Comparison of ENCODE assay signal across 17 mouse cellular contexts in the genomic region with DNA sequence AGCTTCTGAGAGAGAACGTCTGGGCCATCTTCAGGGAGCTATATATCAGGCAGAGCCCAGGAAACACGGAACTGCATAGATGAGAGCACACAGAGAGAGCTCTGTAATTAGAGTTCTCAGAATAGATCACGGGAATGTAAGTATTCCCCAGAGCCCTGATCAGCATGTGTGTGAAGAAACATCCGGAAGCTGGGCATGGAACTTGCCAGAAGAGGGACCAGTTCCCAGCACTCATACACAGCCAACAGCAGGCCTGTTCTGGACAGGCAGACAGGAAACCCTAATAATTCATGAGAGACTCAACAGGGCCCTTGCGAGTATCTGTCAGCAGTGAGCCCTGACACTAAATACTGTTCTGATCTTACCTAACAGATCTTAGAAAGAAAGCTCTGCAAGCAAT.
DNase-seq lines count a peak whose midpoint lies in the region; ATAC-seq and TF ChIP-seq lines count a peak whose summit lies in the region.
"Had no signal": no experiment of that assay in that cellular context is flagged by ENCODE, and none has a peak within 500 bp of the region (broad histone marks: within the 10 kb centered on the region; RNA-seq: fewer than 3 reads in every experiment).

No protein-coding gene starts in this region.

- no peak for ATAC-seq in forebrain, postnatal 0 days
- no peak for ATAC-seq in hindbrain, postnatal 0 days
- ATAC-seq in hindbrain, embryonic 13.5 days (ENCODE audit: low FRiP score) = no peak
- peak; percentile 24; the same call in 1 of the 2 replicates for ATAC-seq in neural tube, embryonic 14.5 days (ENCODE audit: low read depth)
- ATAC-seq: activated CD4-positive, CD25-positive, alpha-beta regulatory T cell, adult 4 months; liver, embryonic 12.5 days had no signal

- H3K9ac ChIP-seq in forebrain, postnatal 0 days = no peak overlapping the region
- no peak overlapping the region for H3K9ac ChIP-seq in hindbrain, postnatal 0 days (replicated peaks; ENCODE audit: low read length)
- H3K9ac ChIP-seq in hindbrain, embryonic 13.5 days = no peak overlapping the region
- H3K9ac ChIP-seq in neural tube, embryonic 14.5 days (replicated peaks; ENCODE audit: low read depth, low read length) = no peak overlapping the region
- H3K9ac ChIP-seq: embryonic facial prominence, embryonic 13.5 days; forebrain, embryonic 12.5 days; liver, embryonic 12.5 days; lung, embryonic 15.5 days; neural tube, embryonic 13.5 days had no signal

- WGBS in forebrain, postnatal 0 days = 67% methylated on average over 5 of the region's 5 CpGs
- 88% methylated on average over 5 of the region's 5 CpGs for WGBS in forebrain, embryonic 10.5 days
- 51% methylated on average over 5 of the region's 5 CpGs for WGBS in hindbrain, postnatal 0 days
- 64% methylated on average over 5 of the region's 5 CpGs for WGBS in hindbrain, embryonic 13.5 days
- 34% methylated on average over 5 of the region's 5 CpGs for WGBS in neural tube, embryonic 14.5 days

- no peak overlapping the region for H3K4me3 ChIP-seq in forebrain, postnatal 0 days (ENCODE audit: low read depth, low read length)
- H3K4me3 ChIP-seq in forebrain, embryonic 10.5 days = no peak overlapping the region
- H3K4me3 ChIP-seq in hindbrain, postnatal 0 days (ENCODE audit: low read length) = no peak overlapping the region
- no peak overlapping the region for H3K4me3 ChIP-seq in hindbrain, embryonic 13.5 days
- H3K4me3 ChIP-seq in neural tube, embryonic 14.5 days (ENCODE audit: low read depth, low read length) = no peak overlapping the region
- H3K4me3 ChIP-seq: embryonic facial prominence, embryonic 13.5 days; forebrain, embryonic 12.5 days; liver, embryonic 12.5 days; lung, embryonic 15.5 days; neural tube, embryonic 13.5 days had no signal

- H3K27me3 ChIP-seq in forebrain, postnatal 0 days (ENCODE audit: insufficient read depth, low read length) = no peaks in the 10 kb centered on the region
- H3K27me3 ChIP-seq in forebrain, embryonic 10.5 days (ENCODE audit: poor library complexity, severe bottlenecking) = no peaks in the 10 kb centered on the region
- H3K27me3 ChIP-seq in hindbrain, postnatal 0 days (ENCODE audit: insufficient read depth, low read length) = no peaks in the 10 kb centered on the region
- H3K27me3 ChIP-seq in hindbrain, embryonic 13.5 days = no peaks in the 10 kb centered on the region
- no peaks in the 10 kb centered on the region for H3K27me3 ChIP-seq in neural tube, embryonic 14.5 days (ENCODE audit: control insufficient read depth, insufficient read depth, low read length)
- H3K27me3 ChIP-seq: CH12.LX; embryonic facial prominence, embryonic 13.5 days; forebrain, embryonic 12.5 days; liver, embryonic 12.5 days; lung, embryonic 15.5 days; neural tube, embryonic 13.5 days had no signal

- peak; percentile 14 for DNase-seq in forebrain, postnatal 0 days
- DNase-seq in forebrain, embryonic 10.5 days (ENCODE audit: extremely low spot score, low spot score) = no peak
- peak; percentile 48 for DNase-seq in hindbrain, postnatal 0 days (ENCODE audit: low spot score)
- DNase-seq in neural tube, embryonic 10.5 days (ENCODE audit: extremely low spot score, low spot score) = no peak
- DNase-seq in cerebellum, postnatal 14 days = no peak
- no peak for DNase-seq in urinary bladder, adult 2 months (ENCODE audit: low spot score)
- DNase-seq: cerebellum, adult 11-12 months; kidney, postnatal 4 days had no signal

- peaks cover 8% of the 10 kb centered on the region for H3K4me1 ChIP-seq in forebrain, postnatal 0 days (ENCODE audit: insufficient read depth)
- H3K4me1 ChIP-seq in forebrain, embryonic 10.5 days = peaks cover 4% of the 10 kb centered on the region
- no peaks in the 10 kb centered on the region for H3K4me1 ChIP-seq in hindbrain, postnatal 0 days (ENCODE audit: insufficient read depth, low read length)
- H3K4me1 ChIP-seq in hindbrain, embryonic 13.5 days (replicated peaks) = 0 out of 2 replicates have a peak, but pooled peaks cover 3% of the 10 kb centered on the region
- no peaks in the 10 kb centered on the region for H3K4me1 ChIP-seq in neural tube, embryonic 14.5 days (ENCODE audit: control insufficient read depth, insufficient read depth, low read length)
- H3K4me1 ChIP-seq: embryonic facial prominence, embryonic 13.5 days; liver, embryonic 12.5 days; lung, embryonic 15.5 days had no signal

- H3K4me2 ChIP-seq in forebrain, postnatal 0 days (ENCODE audit: low read depth) = no peak overlapping the region
- H3K4me2 ChIP-seq in hindbrain, postnatal 0 days (ENCODE audit: low read depth, low read length) = no peak overlapping the region
- no peak overlapping the region for H3K4me2 ChIP-seq in hindbrain, embryonic 13.5 days
- H3K4me2 ChIP-seq in neural tube, embryonic 14.5 days (ENCODE audit: low read depth, low read length) = no peak overlapping the region
- H3K4me2 ChIP-seq: embryonic facial prominence, embryonic 13.5 days; forebrain, embryonic 12.5 days; liver, embryonic 12.5 days; lung, embryonic 15.5 days; neural tube, embryonic 13.5 days had no signal

- H3K27ac ChIP-seq in forebrain, postnatal 0 days (ENCODE audit: low read depth, low read length) = no peak overlapping the region
- H3K27ac ChIP-seq in forebrain, embryonic 10.5 days = no peak overlapping the region
- H3K27ac ChIP-seq in hindbrain, postnatal 0 days = no peak overlapping the region
- no peak overlapping the region for H3K27ac ChIP-seq in hindbrain, embryonic 13.5 days
- H3K27ac ChIP-seq in neural tube, embryonic 14.5 days (ENCODE audit: low read depth, low read length) = no peak overlapping the region
- H3K27ac ChIP-seq: embryonic facial prominence, embryonic 13.5 days; forebrain, embryonic 12.5 days; liver, embryonic 12.5 days; lung, embryonic 15.5 days had no signal

- TF ChIP-seq CTCF in forebrain, postnatal 0 days (IDR thresholded peaks at IDR 0.05; ENCODE audit: low read depth) = no peak
- no peak for TF ChIP-seq CTCF in hindbrain, postnatal 0 days (IDR thresholded peaks at IDR 0.05; ENCODE audit: low read depth)

- no peaks in the 10 kb centered on the region for H3K9me3 ChIP-seq in forebrain, postnatal 0 days (ENCODE audit: low read length)
- no peaks in the 10 kb centered on the region; the same call in 1 of the 2 replicates for H3K9me3 ChIP-seq in forebrain, embryonic 10.5 days
- no peaks in the 10 kb centered on the region for H3K9me3 ChIP-seq in hindbrain, postnatal 0 days (ENCODE audit: low read length)
- H3K9me3 ChIP-seq in hindbrain, embryonic 13.5 days = no peaks in the 10 kb centered on the region
- no peaks in the 10 kb centered on the region for H3K9me3 ChIP-seq in neural tube, embryonic 14.5 days (ENCODE audit: control insufficient read depth, low read length)
- H3K9me3 ChIP-seq: embryonic facial prominence, embryonic 13.5 days; forebrain, embryonic 12.5 days; liver, embryonic 12.5 days; lung, embryonic 15.5 days; neural tube, embryonic 13.5 days had no signal

- no peaks in the 10 kb centered on the region for H3K36me3 ChIP-seq in forebrain, postnatal 0 days (ENCODE audit: insufficient read depth)
- no peaks in the 10 kb centered on the region for H3K36me3 ChIP-seq in forebrain, embryonic 10.5 days (replicated peaks)
- H3K36me3 ChIP-seq in hindbrain, postnatal 0 days (ENCODE audit: insufficient read depth, low read length) = no peaks in the 10 kb centered on the region
- no peaks in the 10 kb centered on the region for H3K36me3 ChIP-seq in hindbrain, embryonic 13.5 days
- no peaks in the 10 kb centered on the region for H3K36me3 ChIP-seq in neural tube, embryonic 14.5 days (ENCODE audit: control insufficient read depth, insufficient read depth, low read length)
- H3K36me3 ChIP-seq: embryonic facial prominence, embryonic 13.5 days; forebrain, embryonic 12.5 days; liver, embryonic 12.5 days; lung, embryonic 15.5 days; neural tube, embryonic 13.5 days had no signal

Comparison
In these comparisons a context has a peak if more than half of its experiments do, and no peak if none do; other contexts are left out.
1. DNase-seq: peak in forebrain, postnatal 0 days (single experiment) and hindbrain, postnatal 0 days (single experiment); none in forebrain, embryonic 10.5 days (single experiment), neural tube, embryonic 10.5 days (single experiment), cerebellum, postnatal 14 days (0 of 2) and urinary bladder, adult 2 months (single experiment).